Mouse (Mus musculus) T-helper 1 cell (primary cell): ENCODE measurements around the gene Tnpo2.
"Not testable (repeated sequence)": the region's sequence is repeated elsewhere in the genome, so short reads cannot be mapped to it uniquely, and the experiment has no call there.

Source experiments
- in situ Hi-C: fragments of 300-600 bp; cut with MboI, MseI; formaldehyde crosslinking; loops from one replicate; pipeline ENCODE4 v1.15.1; 2025; ENCODE audit warnings: high pct_unique_total_duplicates

Tnpo2 gene

GRCm38 (mm10) chr8:85071514-85072281, 35.0 kb downstream of the Tnpo2 start, which contains the start of gene Dhps:
Dhps (plus strand) TSS chr8:85071757.
- in situ Hi-C loops = no loop called here

GRCm38 (mm10) chr8:85072364-85072929, 35.7 kb downstream of the Tnpo2 start:
- in situ Hi-C loops = no loop called here

GRCm38 (mm10) chr8:85073041-85073612, 36.4 kb downstream of the Tnpo2 start:
- in situ Hi-C loops = no loop called here

GRCm38 (mm10) chr8:85074167-85074566, 37.5 kb downstream of the Tnpo2 start:
- in situ Hi-C loops = no loop called here

GRCm38 (mm10) chr8:85074617-85075016, 37.9 kb downstream of the Tnpo2 start:
- in situ Hi-C loops = loop anchor here (5.0 kb wide), 1 partner anchor 218 kb away; no protein-coding TSS in a partner anchor

GRCm38 (mm10) chr8:85076001-85076400, 39.3 kb downstream of the Tnpo2 start:
- in situ Hi-C loops = loop anchor here (5.0 kb wide), 1 partner anchor 216 kb away; no protein-coding TSS in a partner anchor

GRCm38 (mm10) chr8:85076993-85077392, 40.3 kb downstream of the Tnpo2 start:
- in situ Hi-C loops = loop anchor here (5.0 kb wide), 1 partner anchor 215 kb away; no protein-coding TSS in a partner anchor

GRCm38 (mm10) chr8:85080214-85080531, 43.5 kb downstream of the Tnpo2 start:
- in situ Hi-C loops = no loop called here

- in situ Hi-C loops = no loop called here
These were observed 44.0 kb downstream of the Tnpo2 start, which contains the start of gene Wdr83os for GRCm38 (mm10) chr8:85080532-85081215. Wdr83os (plus strand) TSS chr8:85080740.

- in situ Hi-C loops = no loop called here
These were observed 44.5 kb downstream of the Tnpo2 start, which contains the start of gene Wdr83 for GRCm38 (mm10) chr8:85081216-85081555. Wdr83 (minus strand) TSS chr8:85081306.

GRCm38 (mm10) chr8:85082169-85082568, 45.5 kb downstream of the Tnpo2 start:
- in situ Hi-C loops = not testable (repeated sequence)

- in situ Hi-C loops = no loop called here
These were observed 46.5 kb downstream of the Tnpo2 start, which contains the start of gene Man2b1 for GRCm38 (mm10) chr8:85083108-85083813. Man2b1 (plus strand) TSS chr8:85083270.

GRCm38 (mm10) chr8:85084633-85085032, 47.9 kb downstream of the Tnpo2 start:
- in situ Hi-C loops = no loop called here

GRCm38 (mm10) chr8:85086238-85086637, 49.5 kb downstream of the Tnpo2 start:
- in situ Hi-C loops = no loop called here

- in situ Hi-C loops = no loop called here
These were observed 52.1 kb downstream of the Tnpo2 start for GRCm38 (mm10) chr8:85088771-85089170.

GRCm38 (mm10) chr8:85090856-85091255, 54.1 kb downstream of the Tnpo2 start:
- in situ Hi-C loops = no loop called here

GRCm38 (mm10) chr8:85091526-85092090, 54.9 kb downstream of the Tnpo2 start:
- in situ Hi-C loops = no loop called here

GRCm38 (mm10) chr8:85095051-85095450, 58.3 kb downstream of the Tnpo2 start:
- in situ Hi-C loops = no loop called here

- in situ Hi-C loops = no loop called here
These were observed 58.9 kb downstream of the Tnpo2 start for GRCm38 (mm10) chr8:85095566-85095965.

GRCm38 (mm10) chr8:85096196-85096595, 59.5 kb downstream of the Tnpo2 start:
- in situ Hi-C loops = no loop called here

- in situ Hi-C loops = no loop called here
These were observed 60.1 kb downstream of the Tnpo2 start for GRCm38 (mm10) chr8:85096850-85097249.
